Mouse (Mus musculus) gastrocnemius, postnatal 10 days (tissue): Measurements from ENCODE around the gene Taar2. TPM values are rescaled to one million over a fixed set of nuclear protein-coding genes. Genes with fewer than 3 reads are reported as not detected.

Experiments
- DNase-seq: peaks from one replicate; pipeline ENCODE4 v3.0.0; 2021; ENCODE audit warnings: mixed read lengths
- total RNA-seq, 2 experiments: library from RNA; stranded (reverse); gene quantifications; 2 replicates each; pipeline ENCODE4 v1.2.3; 2021

Taar2 gene
- total RNA-seq, 2 experiments from 2014 or later = not detected

- DNase-seq = no peak
These were observed 47.2 kb downstream of the Taar2 start, which contains the start of gene Taar6 for GRCm38 (mm10) chr10:23985546-23985945. Gene Taar6 (minus strand): TSS chr10:23985646.

- no peak for DNase-seq
These were observed 48.0 kb downstream of the Taar2 start for GRCm38 (mm10) chr10:23986419-23986818.

Other genes with a start within 250 kb of the Taar2 start
- 100 to 1,000 TPM; 289 to 355 TPM for gene Rps12, start 151.3 kb upstream of the Taar2 start, total RNA-seq
- gene Slc18b1, start 141.6 kb upstream of the Taar2 start, total RNA-seq = 10 to 100 TPM; 13.6 to 14.7 TPM
- gene Vnn3, start 87.1 kb upstream of the Taar2 start, total RNA-seq = under 1 TPM; 0.21 to 0.47 TPM
- under 1 TPM; 0.23 to 0.32 TPM for gene Vnn1, start 43.9 kb upstream of the Taar2 start, total RNA-seq
- gene Taar1, start 18.2 kb upstream of the Taar2 start, total RNA-seq = not detected
- not detected for gene Taar3, start 11.0 kb downstream of the Taar2 start, total RNA-seq
- not detected for gene Taar4, start 21.9 kb downstream of the Taar2 start, total RNA-seq
- not detected for gene Taar5, start 32.1 kb downstream of the Taar2 start, total RNA-seq
- gene Taar6, start 47.1 kb downstream of the Taar2 start, total RNA-seq = not detected
- gene Taar7a, start 54.9 kb downstream of the Taar2 start, total RNA-seq = not detected
- gene Taar7b, start 61.4 kb downstream of the Taar2 start, total RNA-seq = not detected
- gene Taar7d, start 88.7 kb downstream of the Taar2 start, total RNA-seq = not detected
- gene Taar7e, start 99.0 kb downstream of the Taar2 start, total RNA-seq = not detected
- not detected for gene Taar7f, start 110.9 kb downstream of the Taar2 start, total RNA-seq
- gene Taar8a, start 137.9 kb downstream of the Taar2 start, total RNA-seq = not detected
- not detected for gene Taar8b, start 153.7 kb downstream of the Taar2 start, total RNA-seq
- not detected for gene Taar8c, start 163.3 kb downstream of the Taar2 start, total RNA-seq
- not detected for gene Taar9, start 171.0 kb downstream of the Taar2 start, total RNA-seq
- gene Stx7, start 210.7 kb downstream of the Taar2 start, total RNA-seq = 10 to 100 TPM; 31.8 to 34.9 TPM